Mouse (Mus musculus) myocyte (in vitro differentiated cells): ENCODE measurements around the gene Trmt2a.

ENCODE experiments used
- MAX ChIP-seq: IDR thresholded peaks from one replicate; pipeline ENCODE4 v1.6.1; 2011; ENCODE audit warnings: low read depth, mild to moderate bottlenecking, control low read depth
- POLR2A ChIP-seq: IDR thresholded peaks from one replicate; pipeline ENCODE4 v1.6.1; 2011; ENCODE audit warnings: low read depth, mild to moderate bottlenecking, control low read depth, moderate library complexity; ENCODE audit not compliant: insufficient read length
- POLR2AphosphoS2 ChIP-seq: IDR thresholded peaks from one replicate; pipeline ENCODE4 v1.6.1; 2011; ENCODE audit warnings: low read depth, control low read depth; ENCODE audit not compliant: insufficient read length
- REST ChIP-seq: IDR thresholded peaks from one replicate; pipeline ENCODE4 v1.6.1; 2011; ENCODE audit warnings: mild to moderate bottlenecking, control low read depth, moderate library complexity; ENCODE audit not compliant: insufficient read depth, insufficient read length
- USF1 ChIP-seq: IDR thresholded peaks from one replicate; pipeline ENCODE4 v1.6.1; 2011; ENCODE audit warnings: low read depth, mild to moderate bottlenecking, control low read depth, moderate library complexity

DNA sequence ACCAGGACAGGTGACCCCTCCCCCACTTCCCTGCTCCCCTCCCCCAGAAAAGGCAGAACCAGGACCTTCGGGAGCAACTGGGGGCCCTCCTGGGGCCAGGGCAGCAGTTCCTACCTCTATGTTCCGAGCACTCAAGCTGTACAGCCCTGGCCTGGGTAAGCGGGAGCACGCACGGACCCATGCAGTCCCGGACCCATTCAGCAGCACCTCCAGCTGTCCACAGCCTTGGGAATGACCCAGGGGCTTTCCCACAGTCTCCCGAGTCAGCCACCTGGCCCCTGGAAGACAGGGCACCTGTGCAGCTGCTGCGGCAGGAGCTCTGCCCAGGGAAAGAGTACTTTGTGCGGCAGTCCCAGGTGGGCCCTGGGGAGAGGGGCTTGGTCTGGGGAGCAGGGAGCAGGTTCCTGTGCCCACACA lies 29.9 kb upstream of the Trmt2a start:
- no peak for TF ChIP-seq POLR2A
- TF ChIP-seq MAX, result no peak
- TF ChIP-seq USF1, result no peak
- TF ChIP-seq POLR2AphosphoS2, result no peak
- TF ChIP-seq REST, result no peak
